Mouse (Mus musculus) liver, embryonic 16.5 days (tissue): ENCODE data around the gene Plekhs1. TPM values are rescaled to one million over a fixed set of nuclear protein-coding genes. Genes with fewer than 3 reads are reported as not detected.

Experiments
- ATAC-seq: fragments of 200-750 bp; cut with Nextera tagmentation; 2 replicates; pipeline ENCODE4 v1.8.0; 2017; ENCODE audit warnings: low read depth, mild to moderate bottlenecking, moderate number of reproducible peaks, moderate library complexity
- H3K27ac ChIP-seq: fragments of 300-500 bp; sonication (generic); 2 replicates; pipeline ENCODE4 v1.5.1; 2014; ENCODE audit warnings: mild to moderate bottlenecking, low read length
- H3K27me3 ChIP-seq: fragments of 300-500 bp; sonication (generic); 2 replicates; pipeline ENCODE4 v1.6.1; 2014; ENCODE audit warnings: low read depth, low read length, mixed read lengths; ENCODE audit not compliant: control insufficient read depth, insufficient read depth
- H3K36me3 ChIP-seq: fragments of 300-500 bp; sonication (generic); 2 replicates; pipeline ENCODE4 v1.6.1; 2014; ENCODE audit warnings: mild to moderate bottlenecking; ENCODE audit not compliant: control insufficient read depth, insufficient read depth
- H3K4me1 ChIP-seq: fragments of 300-500 bp; sonication (generic); 2 replicates; pipeline ENCODE4 v1.6.1; 2014; ENCODE audit warnings: low read depth, low read length, mixed read lengths; ENCODE audit not compliant: control insufficient read depth
- H3K4me2 ChIP-seq: fragments of 300-500 bp; sonication (generic); 2 replicates; pipeline ENCODE4 v1.6.1; 2014; ENCODE audit warnings: low read depth, low read length, mixed read lengths
- H3K4me3 ChIP-seq: fragments of 300-500 bp; sonication (generic); 2 replicates; pipeline ENCODE4 v1.5.1; 2014; ENCODE audit warnings: low read depth, mild to moderate bottlenecking, low read length
- H3K9ac ChIP-seq: fragments of 300-500 bp; sonication (generic); 2 replicates; pipeline ENCODE4 v1.6.1; 2014; ENCODE audit warnings: low read depth, low read length
- H3K9me3 ChIP-seq: fragments of 300-500 bp; sonication (generic); replicated peaks from 2 replicates; pipeline ENCODE4 v1.6.1; 2016; ENCODE audit warnings: low read length; ENCODE audit not compliant: control insufficient read depth
- WGBS: fragments of 180-500 bp; shearing (Covaris S2); extraction: QIAGEN DNeasy Blood & Tissue Kit; methylation state at CpG from one replicate; pipeline ENCODE4 v1.1.7; 2014; ENCODE audit not compliant: insufficient replicate concordance; 5-methylcytosine and 5-hydroxymethylcytosine counted together
- polyA plus RNA-seq: library from polyadenylated mRNA; unstranded; fragments of >200 nt; fragmentation: Nextera tagmentation; extraction: Ambion mirVana; gene quantifications from 2 replicates; pipeline ENCODE4 v1.2.1, GENCODE M21; 2015

Plekhs1 gene
- polyA plus RNA-seq, 1 experiment from 2014 or later: not detected

- Histone ChIP-seq H3K4me2 (no peak overlapping the region), H3K27ac (no peak overlapping the region), H3K27me3 (no peaks in the 10 kb centered on the region), H3K4me1 (no peaks in the 10 kb centered on the region; the same call in 1 of the 2 replicates), H3K36me3 (no peaks in the 10 kb centered on the region), H3K9me3 (no peaks in the 10 kb centered on the region), H3K9ac (no peak overlapping the region), H3K4me3 (no peak overlapping the region)
- 64% methylated on average over 8 of the region's 8 CpGs for WGBS
- ATAC-seq: no peak
Measured at GRCm38 (mm10) chr19:56466486-56466885, 5.0 kb downstream of the Plekhs1 start.

- Histone ChIP-seq H3K36me3 (no peaks in the 10 kb centered on the region), H3K27me3 (no peaks in the 10 kb centered on the region), H3K9me3 (no peaks in the 10 kb centered on the region), H3K27ac (no peak overlapping the region), H3K4me3 (no peak overlapping the region), H3K4me1 (peaks cover 5% of the 10 kb centered on the region), H3K4me2 (no peak overlapping the region), H3K9ac (no peak overlapping the region)
- no peak for ATAC-seq
- 73% methylated on average over 14 of the region's 14 CpGs for WGBS
Measured at GRCm38 (mm10) chr19:56470286-56471020, 9.0 kb downstream of the Plekhs1 start.

DNA sequence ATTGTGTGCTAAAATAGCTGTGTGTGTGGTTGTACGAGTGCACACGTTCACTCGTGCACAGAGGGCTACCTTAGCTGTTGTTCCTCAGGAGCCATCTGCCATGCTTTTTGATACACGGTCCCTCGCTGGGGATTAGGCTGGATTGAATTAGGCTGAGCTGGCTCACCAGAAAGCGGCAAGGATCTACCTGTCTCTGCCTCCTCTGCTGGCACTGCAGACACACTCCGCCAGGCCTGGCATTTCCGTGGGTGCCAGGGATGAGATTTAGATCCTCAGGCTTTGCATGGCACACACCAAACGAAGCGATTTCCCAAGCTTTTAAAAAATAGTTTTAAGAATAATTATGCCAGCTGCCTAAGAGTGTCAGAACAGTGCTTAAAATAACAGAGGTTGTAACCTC is 10.5 kb downstream of the Plekhs1 start:
- H3K27me3 ChIP-seq: no peaks in the 10 kb centered on the region
- no peaks in the 10 kb centered on the region for H3K9me3 ChIP-seq
- no peak overlapping the region for H3K4me3 ChIP-seq
- H3K27ac ChIP-seq: no peak overlapping the region
- peaks cover 5% of the 10 kb centered on the region for H3K4me1 ChIP-seq
- no peak overlapping the region for H3K4me2 ChIP-seq
- no peaks in the 10 kb centered on the region for H3K36me3 ChIP-seq
- ATAC-seq: no peak
- 72% methylated on average over 10 of the region's 10 CpGs for WGBS
- no peak overlapping the region for H3K9ac ChIP-seq

DNA sequence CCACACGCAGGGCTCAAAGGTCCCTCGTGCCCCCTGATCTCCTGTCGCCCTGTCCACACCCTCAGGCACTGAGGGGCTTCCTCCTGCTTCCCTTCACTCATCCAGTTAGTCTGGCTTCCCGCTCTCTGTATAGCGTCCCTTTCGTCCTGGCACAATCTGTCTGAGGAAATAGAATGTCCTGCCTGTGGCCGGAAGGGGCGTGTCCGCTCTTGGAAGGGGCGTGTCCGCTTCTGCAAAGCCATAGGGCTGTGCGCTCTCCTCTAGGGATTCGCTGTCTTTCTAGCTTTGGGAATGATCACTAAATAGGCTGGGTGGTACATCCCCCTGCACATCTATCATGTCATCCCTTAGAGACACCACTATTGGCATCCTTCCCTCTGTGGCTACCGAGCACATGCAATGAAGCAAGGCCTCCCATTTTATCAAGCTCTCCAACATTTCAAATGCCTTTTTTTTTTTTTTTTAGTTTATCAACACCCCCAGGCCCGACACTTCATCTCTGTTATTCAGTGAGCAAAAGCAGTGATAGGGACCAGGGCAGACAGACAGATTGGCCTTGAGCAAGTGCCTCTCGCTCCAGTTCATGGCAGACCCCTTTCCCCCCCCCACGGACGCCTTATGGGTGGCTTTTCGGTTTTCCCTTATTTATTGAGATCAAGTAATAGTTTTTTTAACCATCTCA is 13.6 kb downstream of the Plekhs1 start:
- peak overlapping the region; percentile 22; the same call in 1 of the 2 replicates for H3K4me3 ChIP-seq
- whole genome bisulfite sequencing: 23% methylated on average over 19 of the region's 19 CpGs
- no peaks in the 10 kb centered on the region for H3K9me3 ChIP-seq
- no peak overlapping the region for H3K27ac ChIP-seq
- no peaks in the 10 kb centered on the region for H3K36me3 ChIP-seq
- no peak overlapping the region for H3K9ac ChIP-seq
- peak; percentile 39 for ATAC-seq
- H3K27me3 ChIP-seq: no peaks in the 10 kb centered on the region
- peak overlapping the region; percentile 45 for H3K4me2 ChIP-seq
- H3K4me1 ChIP-seq: peaks cover 8% of the 10 kb centered on the region

DNA sequence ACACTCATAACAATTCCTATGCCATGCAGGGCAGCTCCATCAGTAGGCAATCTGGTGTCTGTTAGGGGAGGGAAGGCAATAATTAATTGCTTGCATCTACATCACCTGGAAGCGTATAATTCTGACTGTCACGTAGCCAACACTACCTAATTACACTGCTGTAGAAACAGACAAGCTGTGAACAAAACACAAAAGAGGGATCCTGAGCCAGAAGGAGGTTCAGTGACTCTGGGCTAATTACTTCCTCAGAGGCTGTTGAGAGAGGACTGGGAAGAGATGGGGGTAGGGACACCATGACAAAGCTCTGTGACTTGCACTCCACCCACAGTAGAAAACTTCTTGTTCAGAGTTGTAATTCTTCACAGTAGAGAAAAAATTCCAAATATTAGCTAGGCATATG is 15.1 kb downstream of the Plekhs1 start:
- WGBS: 53% methylated on average over 2 of the region's 2 CpGs
- H3K9ac ChIP-seq: no peak overlapping the region
- H3K27me3 ChIP-seq: no peaks in the 10 kb centered on the region
- H3K36me3 ChIP-seq: no peaks in the 10 kb centered on the region
- H3K4me1 ChIP-seq: peaks cover 8% of the 10 kb centered on the region
- ATAC-seq: no peak
- no peak overlapping the region for H3K27ac ChIP-seq
- H3K9me3 ChIP-seq: no peaks in the 10 kb centered on the region
- H3K4me3 ChIP-seq: no peak overlapping the region
- H3K4me2 ChIP-seq: no peak overlapping the region

DNA sequence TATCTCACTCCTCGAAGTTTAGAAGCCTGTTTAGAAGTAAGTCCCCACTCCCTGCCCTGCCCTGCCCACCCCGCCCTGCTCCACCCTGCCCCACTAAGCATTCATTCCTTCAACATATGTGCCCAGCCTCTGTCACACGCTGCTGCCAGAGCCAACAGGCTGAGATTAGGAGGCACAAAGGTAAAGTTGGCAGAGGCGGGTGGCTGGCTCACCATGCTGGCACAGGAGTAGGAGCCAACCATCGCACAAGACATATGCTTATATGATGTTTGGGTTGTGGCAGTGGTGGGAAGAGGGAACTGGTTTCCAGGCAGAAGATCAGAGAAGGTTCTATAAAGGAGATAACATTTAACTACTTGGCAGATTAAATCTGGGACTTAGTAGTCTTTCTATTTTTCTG is 15.8 kb downstream of the Plekhs1 start:
- H3K36me3 ChIP-seq: no peaks in the 10 kb centered on the region
- ATAC-seq: no peak; the same call in 1 of the 2 replicates
- H3K4me2 ChIP-seq: no peak overlapping the region
- H3K27me3 ChIP-seq: no peaks in the 10 kb centered on the region
- H3K4me3 ChIP-seq: no peak overlapping the region
- H3K9ac ChIP-seq: no peak overlapping the region
- 49% methylated on average over 5 of the region's 5 CpGs for WGBS
- peaks cover 8% of the 10 kb centered on the region for H3K4me1 ChIP-seq
- H3K27ac ChIP-seq: no peak overlapping the region
- no peaks in the 10 kb centered on the region for H3K9me3 ChIP-seq

GRCm38 (mm10) chr19:56477832-56478231 is 16.4 kb downstream of the Plekhs1 start:
- Histone ChIP-seq H3K4me2 (no peak overlapping the region), H3K27me3 (no peaks in the 10 kb centered on the region), H3K36me3 (no peaks in the 10 kb centered on the region), H3K4me3 (no peak overlapping the region), H3K9me3 (no peaks in the 10 kb centered on the region), H3K27ac (no peak overlapping the region), H3K4me1 (peaks cover 8% of the 10 kb centered on the region), H3K9ac (no peak overlapping the region)
- no peak for ATAC-seq
- WGBS: 32% methylated on average over 3 of the region's 3 CpGs

DNA sequence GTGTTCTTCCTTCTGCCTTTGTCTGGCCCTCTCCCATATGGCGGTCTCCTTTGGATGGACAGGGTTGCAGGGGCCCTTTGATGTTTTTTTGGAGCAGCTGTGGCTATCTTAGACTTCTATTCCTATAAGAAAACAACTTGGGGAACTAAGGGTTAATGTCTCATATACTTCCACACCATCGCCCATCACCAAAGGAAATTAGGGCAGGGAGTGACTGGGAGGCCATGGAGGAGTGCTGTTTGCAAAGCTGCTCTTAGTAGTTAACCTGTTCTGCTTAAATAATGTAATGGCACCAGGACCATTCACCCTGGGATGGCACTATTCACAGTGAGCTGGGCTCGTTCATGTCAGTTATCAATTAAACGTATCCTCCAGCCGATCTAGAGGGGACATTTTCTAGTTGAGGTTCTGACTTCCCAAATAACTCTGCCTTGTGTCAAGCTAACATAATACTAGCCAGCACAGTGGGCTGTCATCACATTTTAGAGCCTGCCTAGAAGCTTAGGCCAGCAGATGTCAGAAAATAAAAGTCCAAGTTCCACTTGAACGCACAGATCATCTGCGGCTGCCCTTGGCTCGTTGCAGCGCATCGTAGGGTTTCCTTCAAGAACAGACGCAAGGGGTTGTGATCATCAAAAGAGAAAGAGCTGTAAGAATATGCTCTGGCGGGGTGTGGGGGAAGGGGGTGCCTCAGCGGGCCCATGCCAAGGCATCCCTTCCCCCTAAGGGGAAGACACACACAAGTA is 23.4 kb downstream of the Plekhs1 start:
- ATAC-seq: no peak
- no peaks in the 10 kb centered on the region for H3K27me3 ChIP-seq
- WGBS: 74% methylated on average over 13 of the region's 13 CpGs

More for the DNA sequence above, 23.4 kb downstream of the Plekhs1 start:
- Histone ChIP-seq H3K9ac (no peak overlapping the region), H3K36me3 (no peaks in the 10 kb centered on the region), H3K4me3 (no peak overlapping the region), H3K27ac (no peak overlapping the region), H3K4me2 (no peak overlapping the region), H3K4me1 (peaks cover 4% of the 10 kb centered on the region), H3K9me3 (no peaks in the 10 kb centered on the region)
